Mouse (Mus musculus) lung, adult 2 months (tissue): Measurements from ENCODE around the gene Hist1h3a. TPM values are rescaled to one million over a fixed set of nuclear protein-coding genes. Genes with fewer than 3 reads are reported as not detected.

Experiments used
- DNase-seq: peaks from one replicate; pipeline ENCODE4 v3.0.0; 2022
- H3K4me1 ChIP-seq: fragments of 200-500 bp; 2 replicates; pipeline ENCODE4 v1.6.1; 2011; ENCODE audit warnings: low read length; ENCODE audit not compliant: control insufficient read depth, insufficient read depth
- H3K4me3 ChIP-seq: fragments of 200-500 bp; replicated peaks from 2 replicates; pipeline ENCODE3; 2011; ENCODE audit warnings: low read depth, mild to moderate bottlenecking, control low read depth, low read length; ENCODE audit errors: extremely low read depth
- CTCF ChIP-seq: fragments of 200-500 bp; IDR thresholded peaks from 2 replicates; pipeline ENCODE4 v1.5.1; 2011; ENCODE audit warnings: mild to moderate bottlenecking, low read length, control low read depth; ENCODE audit not compliant: insufficient read depth
- POLR2A ChIP-seq: fragments of 200-500 bp; IDR thresholded peaks from 2 replicates; pipeline ENCODE4 v1.6.1; 2011; ENCODE audit warnings: low read depth, mild to moderate bottlenecking, control low read depth, low read length, borderline replicate concordance; ENCODE audit errors: extremely low read depth
- WGBS: fragments of 180-500 bp; shearing (Covaris S2); methylation state at CpG from one replicate; pipeline ENCODE4 v1.1.7; 2018; 5-methylcytosine and 5-hydroxymethylcytosine counted together
- polyA plus RNA-seq: library from polyadenylated mRNA; depleted of rRNA; stranded (reverse); fragments of >200 nt; gene quantifications from 2 replicates; pipeline ENCODE4 v1.2.3, GENCODE M21; 2012

Gene Hist1h3a
- polyA plus RNA-seq, 1 experiment = 3.1 TPM

GRCm38 (mm10) chr13:23768834-23769397 lies 6.7 kb upstream of the Hist1h3a start:
- Histone ChIP-seq H3K4me1 (no peaks in the 10 kb centered on the region), H3K4me3 (no peak overlapping the region)
- no peak for DNase-seq
- 38% methylated on average over 5 of the region's 5 CpGs for WGBS
- TF ChIP-seq POLR2A = no peak
- no peak for TF ChIP-seq CTCF

GRCm38 (mm10) chr13:23766772-23767171 lies 4.6 kb upstream of the Hist1h3a start:
- DNase-seq = no peak
- TF ChIP-seq CTCF = no peak
- no peak for TF ChIP-seq POLR2A
- H3K4me3 ChIP-seq = no peak overlapping the region
- H3K4me1 ChIP-seq = no peaks in the 10 kb centered on the region

GRCm38 (mm10) chr13:23765172-23765513 lies 3.0 kb upstream of the Hist1h3a start:
- peaks cover 2% of the 10 kb centered on the region; the same call in 1 of the 2 replicates for H3K4me1 ChIP-seq
- 69% methylated on average over 1 of the region's 1 CpGs for WGBS
- no peak overlapping the region for H3K4me3 ChIP-seq
- TF ChIP-seq POLR2A = no peak
- no peak for DNase-seq

GRCm38 (mm10) chr13:23764324-23765171 lies 2.4 kb upstream of the Hist1h3a start:
- peaks cover 2% of the 10 kb centered on the region; the same call in 1 of the 2 replicates for H3K4me1 ChIP-seq
- no peak for DNase-seq
- H3K4me3 ChIP-seq = no peak overlapping the region
- TF ChIP-seq CTCF (no peak), POLR2A (no peak)
- WGBS = 49% methylated on average over 12 of the region's 12 CpGs

- peaks cover 2% of the 10 kb centered on the region; the same call in 1 of the 2 replicates for H3K4me1 ChIP-seq
- DNase-seq = peak; percentile 72
- peak within 1 kb of the TSS; percentile 80 for H3K4me3 ChIP-seq
- 3% methylated on average over 34 of the region's 34 CpGs for WGBS
- TF ChIP-seq POLR2A (peak; percentile 77; the same call in 1 of the 2 replicates), CTCF (no peak)
Observed at GRCm38 (mm10) chr13:23763586-23764323, 1.6 kb upstream of the Hist1h3a start, which contains the start of gene Hist1h1a. Gene Hist1h1a, plus strand, starts transcription at chr13:23763666.

GRCm38 (mm10) chr13:23763242-23763585 lies 1.0 kb upstream of the Hist1h3a start:
- DNase-seq = no peak
- no peak for TF ChIP-seq CTCF
- TF ChIP-seq POLR2A = no peak
- H3K4me3 ChIP-seq = peak overlapping the region; percentile 80
- 1% methylated on average over 10 of the region's 10 CpGs for WGBS
- H3K4me1 ChIP-seq = peaks cover 2% of the 10 kb centered on the region; the same call in 1 of the 2 replicates

- under 1% methylated on average over 67 of the region's 72 CpGs for WGBS
- H3K4me1 ChIP-seq = peaks cover 2% of the 10 kb centered on the region
- no peak for TF ChIP-seq CTCF
- TF ChIP-seq POLR2A = peak; percentile 82
- peak within 1 kb of the TSS; percentile 65 for H3K4me3 ChIP-seq
- DNase-seq = peak; percentile 95
Observed at GRCm38 (mm10) chr13:23760972-23761864, 968 bp downstream of the Hist1h3a start, which contains the start of gene Hist1h4a. Gene Hist1h4a, minus strand, starts transcription at chr13:23761230.

- WGBS = 1% methylated on average over 26 of the region's 27 CpGs
- no peak for DNase-seq
- peaks cover 2% of the 10 kb centered on the region for H3K4me1 ChIP-seq
- peak overlapping the region; percentile 19 for H3K4me3 ChIP-seq
- TF ChIP-seq POLR2A = no peak
- no peak for TF ChIP-seq CTCF
Observed at GRCm38 (mm10) chr13:23760240-23760971, 1.8 kb downstream of the Hist1h3a start.
